Mouse (Mus musculus) cortical plate, adult 2 months (tissue): ENCODE measurements around the gene Cradd.

Experiments used
- CTCF ChIP-seq: fragments of 200-500 bp; IDR thresholded peaks from 2 replicates; pipeline ENCODE4 v1.5.1; 2011; ENCODE audit warnings: mild to moderate bottlenecking, control low read depth, low read length; ENCODE audit not compliant: insufficient read depth; ENCODE audit errors: extremely low read depth
- POLR2A ChIP-seq: fragments of 200-500 bp; IDR thresholded peaks from 2 replicates; pipeline ENCODE4 v1.6.1; 2011; ENCODE audit warnings: mild to moderate bottlenecking, low read length, control low read depth; ENCODE audit not compliant: insufficient read depth; ENCODE audit errors: extremely low read depth

- no peak for TF ChIP-seq CTCF
- no peak for TF ChIP-seq POLR2A
These were observed 176.6 kb downstream of the Cradd start for GRCm38 (mm10) chr10:95147136-95147901.
